Mouse (Mus musculus): ENCODE results near the gene Hectd4.

Hectd4 gene

GRCm38 (mm10) chr5:121287213-121287612 is 67.2 kb downstream of the Hectd4 start:
- no peak for DNase-seq (ENCODE audit: low read depth, low spot score)

GRCm38 (mm10) chr5:121290289-121290688 is 70.3 kb downstream of the Hectd4 start:
- no peak for DNase-seq (ENCODE audit: low read depth, low spot score)

- no peak for DNase-seq (ENCODE audit: low read depth, low spot score)
Observed at GRCm38 (mm10) chr5:121292309-121293165, 72.5 kb downstream of the Hectd4 start.

- DNase-seq (ENCODE audit: low read depth, low spot score), result no peak
Observed at GRCm38 (mm10) chr5:121305009-121305408, 85.0 kb downstream of the Hectd4 start.

GRCm38 (mm10) chr5:121307620-121308019 is 87.6 kb downstream of the Hectd4 start:
- DNase-seq (ENCODE audit: low read depth, low spot score), result no peak

- DNase-seq (ENCODE audit: low read depth, low spot score), result no peak
Observed at GRCm38 (mm10) chr5:121311576-121311975, 91.6 kb downstream of the Hectd4 start.

GRCm38 (mm10) chr5:121313764-121314474 is 93.9 kb downstream of the Hectd4 start:
- no peak for DNase-seq (ENCODE audit: low read depth, low spot score)

GRCm38 (mm10) chr5:121326079-121326805 is 106.2 kb downstream of the Hectd4 start:
- DNase-seq (ENCODE audit: low read depth, low spot score), result no peak

- DNase-seq (ENCODE audit: low read depth, low spot score), result no peak
Observed at GRCm38 (mm10) chr5:121329333-121330058, 109.5 kb downstream of the Hectd4 start.

GRCm38 (mm10) chr5:121330154-121330816 is 110.3 kb downstream of the Hectd4 start:
- DNase-seq (ENCODE audit: low read depth, low spot score), result peak; percentile 21

GRCm38 (mm10) chr5:121331731-121332130 is 111.7 kb downstream of the Hectd4 start:
- DNase-seq (ENCODE audit: low read depth, low spot score), result no peak

GRCm38 (mm10) chr5:121333976-121334375 is 114.0 kb downstream of the Hectd4 start:
- no peak for DNase-seq (ENCODE audit: low read depth, low spot score)

- no peak for DNase-seq (ENCODE audit: low read depth, low spot score)
Observed at GRCm38 (mm10) chr5:121334454-121334853, 114.4 kb downstream of the Hectd4 start.

- DNase-seq (ENCODE audit: low read depth, low spot score), result no peak
Observed at GRCm38 (mm10) chr5:121335426-121335825, 115.4 kb downstream of the Hectd4 start.

- DNase-seq (ENCODE audit: low read depth, low spot score), result no peak
Observed at GRCm38 (mm10) chr5:121336009-121336408, 116.0 kb downstream of the Hectd4 start.

- no peak for DNase-seq (ENCODE audit: low read depth, low spot score)
Observed at GRCm38 (mm10) chr5:121336776-121337175, 116.8 kb downstream of the Hectd4 start.

- DNase-seq (ENCODE audit: low read depth, low spot score), result no peak
Observed at GRCm38 (mm10) chr5:121339507-121340230, 119.7 kb downstream of the Hectd4 start.

GRCm38 (mm10) chr5:121340965-121341473 is 121.0 kb downstream of the Hectd4 start:
- DNase-seq (ENCODE audit: low read depth, low spot score), result no peak

GRCm38 (mm10) chr5:121342490-121342889 is 122.5 kb downstream of the Hectd4 start:
- no peak for DNase-seq (ENCODE audit: low read depth, low spot score)

- DNase-seq (ENCODE audit: low read depth, low spot score), result no peak
Observed at GRCm38 (mm10) chr5:121343997-121344396, 124.0 kb downstream of the Hectd4 start.
